Mouse (Mus musculus) adrenal gland, postnatal 36 days (tissue): Measurements from ENCODE around the gene Sept11. TPM values are rescaled to one million over a fixed set of nuclear protein-coding genes. Genes with fewer than 3 reads are reported as not detected.

Source experiments
- DNase-seq, 2 experiments: peaks; one replicate each; pipeline ENCODE4 v3.0.0; 2021; ENCODE audit warnings: mixed read lengths in 1 of 2
- total RNA-seq, 2 experiments: library from RNA; stranded (reverse); gene quantifications; 2 replicates each; pipeline ENCODE4 v1.2.3; 2021

The Sept11 gene
- total RNA-seq, 2 experiments from 2014 or later: 37.0 to 46.9 TPM

DNA sequence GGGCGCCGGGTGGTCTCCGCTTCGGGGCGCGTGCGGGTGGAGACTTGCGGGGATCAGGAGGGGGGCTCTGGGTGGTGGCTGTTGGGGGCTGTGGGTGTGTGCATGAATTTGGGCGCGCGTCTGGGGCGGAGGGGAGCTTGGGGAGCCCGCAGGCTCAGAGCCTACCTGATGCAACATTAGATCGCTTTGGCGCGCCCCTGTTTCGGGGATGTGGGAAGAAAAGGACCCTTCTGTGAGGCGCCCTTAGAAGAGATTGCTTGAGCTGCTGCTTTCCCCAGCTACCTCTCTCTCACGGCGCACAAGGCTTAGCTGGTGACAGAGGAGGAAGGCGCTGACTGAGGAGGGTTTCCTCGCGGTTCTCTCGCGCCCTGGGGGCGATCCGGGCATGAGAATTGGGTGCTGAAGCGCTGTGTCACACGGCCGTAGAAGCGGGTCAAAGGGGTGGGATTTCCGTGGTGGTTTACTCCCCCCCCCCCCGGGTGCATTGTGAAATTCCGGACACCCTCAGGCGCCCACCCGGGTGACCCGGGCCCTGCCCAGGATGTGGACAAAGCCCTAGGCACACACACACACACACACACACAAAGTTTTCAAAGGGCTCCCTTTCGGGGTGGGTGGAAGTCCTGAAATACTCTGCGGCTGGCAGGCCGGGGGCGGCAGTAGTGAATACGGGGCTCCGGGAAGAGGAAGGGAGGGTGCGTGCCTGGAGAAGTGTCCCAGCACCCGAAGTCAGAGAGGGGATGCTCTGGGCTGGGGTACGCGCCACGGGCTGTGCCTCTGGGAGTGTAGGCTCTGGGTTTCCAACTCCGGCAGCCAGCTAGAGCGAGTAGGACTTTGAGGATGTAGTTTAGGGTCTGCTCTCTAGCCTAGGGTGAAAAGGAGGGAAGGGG lies 646 bp downstream of the Sept11 start:
- DNase-seq: peak; percentile 46 to 48

DNA sequence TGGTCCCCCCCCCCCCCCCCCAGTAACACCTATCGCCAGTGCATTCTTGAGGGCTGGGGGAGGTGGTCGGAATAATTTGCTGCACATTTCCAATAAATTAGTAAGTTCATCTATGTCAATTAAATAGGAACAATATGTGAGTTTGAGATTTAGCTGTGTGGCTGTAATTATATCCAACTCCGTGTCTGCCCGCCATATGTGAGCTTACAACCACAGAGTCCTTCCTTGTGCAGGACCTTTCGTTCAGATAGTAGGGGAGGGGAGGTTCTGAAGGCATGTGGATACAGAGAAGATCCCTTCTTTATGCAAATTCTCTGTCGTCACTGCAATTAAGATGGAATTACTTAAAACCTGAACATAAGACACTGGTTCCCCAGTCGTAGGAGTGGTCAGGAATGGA lies 2.1 kb downstream of the Sept11 start:
- DNase-seq: no peak

DNA sequence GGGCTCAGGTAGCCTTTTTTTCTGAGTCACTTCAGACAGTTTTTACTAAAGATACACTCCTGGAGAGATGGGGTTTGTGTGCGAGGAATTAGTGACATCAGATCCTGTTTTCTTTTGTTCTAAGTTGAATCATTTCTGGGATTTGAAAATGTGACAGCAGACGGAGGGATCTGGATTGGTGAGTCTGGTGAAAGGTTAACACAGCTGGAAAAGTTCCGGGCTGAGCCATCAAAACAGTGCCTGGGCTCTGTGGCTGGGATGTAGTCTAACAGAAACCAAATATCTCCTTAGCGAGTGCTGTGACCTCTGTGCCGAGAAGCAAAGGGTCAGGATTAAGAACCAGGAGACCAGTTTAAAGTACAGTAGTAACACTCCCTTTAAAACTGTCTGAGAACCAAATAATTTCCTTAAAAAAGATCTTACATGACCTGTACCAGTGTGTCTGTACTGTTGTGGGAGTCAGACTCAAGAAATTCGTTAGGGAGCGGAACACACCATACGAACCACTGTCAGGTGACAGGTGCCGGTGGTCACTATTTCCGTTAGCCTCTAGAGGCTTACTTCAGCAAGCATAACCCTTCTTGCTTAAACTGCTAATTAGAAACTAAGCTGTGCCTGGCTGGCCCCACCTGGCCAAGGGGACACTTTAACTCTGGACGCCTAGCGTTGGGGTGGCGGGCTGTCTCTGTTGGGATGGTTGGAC lies 4.1 kb downstream of the Sept11 start:
- DNase-seq: no peak

DNA sequence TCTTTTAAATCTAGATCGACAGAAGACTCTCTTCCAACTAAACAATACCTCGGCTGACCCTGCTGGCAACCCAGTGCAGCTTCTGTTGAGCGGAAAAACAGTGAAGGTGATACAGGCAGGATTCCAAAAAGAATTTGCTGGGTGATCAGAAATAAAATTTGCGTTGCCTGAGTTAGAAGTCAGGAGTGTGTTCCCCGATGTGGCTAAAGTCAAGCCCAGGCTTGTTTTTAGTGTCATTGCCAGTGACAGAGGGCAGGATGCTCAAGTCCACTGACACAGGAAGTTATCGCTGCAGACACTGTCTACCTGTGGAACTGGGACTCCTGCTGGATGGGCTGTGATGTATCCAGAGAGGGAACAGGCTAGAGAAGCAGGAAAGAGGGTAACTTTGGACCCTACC lies 5.0 kb downstream of the Sept11 start:
- no peak for DNase-seq

DNA sequence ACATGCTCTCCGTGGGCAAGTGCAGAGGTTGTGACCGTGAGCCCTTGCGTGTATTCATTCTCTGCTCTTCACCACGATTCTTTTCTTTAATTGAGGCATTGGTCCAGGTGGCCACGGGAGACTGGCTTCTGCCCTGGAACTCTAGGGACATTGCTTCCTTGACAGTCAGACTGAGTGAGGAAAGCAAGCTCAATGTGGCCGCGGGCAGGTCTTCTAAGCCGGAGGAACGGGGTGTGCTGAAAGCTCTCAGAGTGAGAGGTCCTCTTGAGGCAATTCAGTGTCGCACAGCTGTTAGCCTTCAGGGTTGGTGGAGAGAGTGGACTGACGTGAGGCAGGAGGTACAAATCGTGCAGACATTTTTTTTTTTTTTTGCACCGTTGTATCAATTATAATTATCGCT lies 5.6 kb downstream of the Sept11 start:
- DNase-seq: no peak

DNA sequence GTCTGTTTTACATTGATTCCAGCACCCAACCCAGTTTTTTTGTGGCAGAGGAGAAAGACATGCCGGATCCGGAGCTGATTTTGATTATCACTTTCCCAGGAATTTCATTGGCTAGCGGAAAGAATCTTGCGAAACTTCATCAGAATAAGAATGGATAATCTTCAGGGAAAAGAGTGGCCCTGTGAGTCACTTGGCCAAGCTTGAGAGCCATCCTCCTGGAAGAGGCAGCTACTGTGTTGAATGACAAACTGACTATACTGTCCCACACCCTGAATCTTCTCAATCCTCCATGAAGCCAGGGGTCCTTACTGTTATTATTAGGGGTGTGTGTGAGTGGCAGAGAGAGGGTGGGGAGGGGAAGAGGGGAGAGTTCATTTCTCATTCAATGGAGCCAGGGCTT lies 7.7 kb downstream of the Sept11 start:
- DNase-seq: no peak

DNA sequence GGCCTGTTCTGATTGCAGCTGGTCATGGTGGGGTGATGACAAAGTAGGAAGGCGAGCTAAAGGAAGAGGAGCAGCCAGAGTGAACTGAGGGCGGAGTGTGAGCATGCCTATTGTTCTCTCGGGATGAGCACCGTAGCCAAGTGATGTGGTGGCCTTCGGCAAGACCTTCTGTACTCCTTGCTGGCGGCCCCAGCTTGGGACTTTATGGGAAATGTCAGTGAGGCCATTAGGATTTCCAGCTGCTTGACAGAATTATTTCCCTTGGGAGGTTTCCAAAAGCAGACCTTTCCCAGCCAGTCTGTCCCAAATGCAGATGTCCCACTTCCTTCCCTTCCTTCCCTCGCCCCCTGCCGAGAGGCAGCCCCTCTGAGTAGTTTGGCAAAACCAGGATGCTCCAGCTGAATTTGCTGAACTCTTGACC lies 8.1 kb downstream of the Sept11 start:
- DNase-seq: peak; percentile 42 to 47

DNA sequence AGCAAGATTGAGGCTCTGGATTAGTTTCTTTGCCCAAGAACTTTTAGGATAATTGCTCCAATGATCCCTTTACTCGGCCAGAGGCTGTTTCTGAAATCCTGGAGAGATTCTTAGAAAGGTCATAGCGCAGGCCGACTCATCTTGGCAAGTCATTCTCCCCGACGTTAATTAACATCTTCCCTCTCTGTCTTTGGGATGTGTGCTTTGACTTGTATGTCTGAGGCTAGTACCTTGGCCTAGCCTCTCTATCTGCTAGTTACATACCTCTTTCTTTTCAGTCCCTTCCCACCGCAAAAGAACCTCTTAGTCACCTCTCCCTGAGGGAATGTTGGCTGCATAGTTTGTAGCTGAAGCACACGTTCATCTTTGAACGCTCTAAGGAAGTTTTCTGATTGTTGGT lies 10.4 kb downstream of the Sept11 start:
- DNase-seq: no peak

DNA sequence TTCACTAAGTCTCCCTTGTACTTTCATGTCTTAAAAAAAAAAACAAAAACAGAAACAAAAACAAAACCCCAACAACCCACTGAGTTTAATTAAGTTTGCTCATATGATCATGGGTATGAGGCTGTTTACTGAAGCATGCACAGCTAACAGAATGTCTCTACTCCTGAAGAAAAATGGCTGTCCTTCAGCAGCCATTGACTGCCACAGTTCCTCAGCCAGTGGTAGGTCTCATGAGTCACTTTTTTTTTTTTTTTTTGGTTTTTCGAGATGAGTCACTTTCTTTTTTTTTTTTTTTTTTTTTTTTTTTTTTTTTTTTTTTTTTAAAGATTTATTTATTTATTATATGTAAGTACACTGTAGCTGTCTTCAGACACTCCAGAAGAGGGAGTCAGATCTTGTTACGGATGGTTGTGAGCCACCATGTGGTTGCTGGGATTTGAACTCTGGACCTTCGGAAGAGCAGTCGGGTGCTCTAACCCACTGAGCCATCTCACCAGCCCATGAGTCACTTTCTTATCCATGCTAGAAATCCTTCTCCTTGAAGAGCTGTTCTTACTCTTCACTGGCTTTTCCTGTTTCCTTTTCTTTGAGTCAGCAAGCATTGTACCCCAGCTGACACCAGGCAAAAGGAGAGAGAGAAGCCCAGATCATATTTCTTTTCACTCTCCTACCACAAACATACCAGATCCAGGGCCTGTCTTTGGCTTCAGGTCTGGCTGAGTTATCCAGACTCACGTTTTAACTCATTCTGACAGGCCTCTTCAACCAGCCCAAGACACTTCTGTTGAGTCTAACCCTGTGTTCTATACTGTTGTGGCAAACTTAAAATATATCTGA lies 12.0 kb downstream of the Sept11 start:
- DNase-seq: no peak

DNA sequence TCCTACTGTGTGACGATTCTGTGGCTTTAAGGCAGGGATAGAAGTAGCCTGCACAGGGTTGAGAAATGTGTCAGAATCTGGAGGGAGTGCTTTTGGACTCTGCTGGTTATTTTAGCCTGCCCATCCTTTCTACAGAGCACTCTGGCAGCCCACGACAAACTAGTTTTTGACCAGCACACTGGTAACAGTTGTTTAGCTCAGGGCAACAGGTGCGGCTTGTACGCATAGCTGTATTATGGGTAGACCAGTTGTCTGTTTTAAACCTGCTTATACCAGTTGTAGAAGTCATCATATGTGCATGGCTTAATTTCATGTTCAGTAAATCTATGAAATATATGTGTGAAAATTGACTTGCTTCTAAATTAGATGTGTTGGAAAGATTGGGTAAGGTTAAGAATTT lies 12.8 kb downstream of the Sept11 start:
- DNase-seq: no peak

DNA sequence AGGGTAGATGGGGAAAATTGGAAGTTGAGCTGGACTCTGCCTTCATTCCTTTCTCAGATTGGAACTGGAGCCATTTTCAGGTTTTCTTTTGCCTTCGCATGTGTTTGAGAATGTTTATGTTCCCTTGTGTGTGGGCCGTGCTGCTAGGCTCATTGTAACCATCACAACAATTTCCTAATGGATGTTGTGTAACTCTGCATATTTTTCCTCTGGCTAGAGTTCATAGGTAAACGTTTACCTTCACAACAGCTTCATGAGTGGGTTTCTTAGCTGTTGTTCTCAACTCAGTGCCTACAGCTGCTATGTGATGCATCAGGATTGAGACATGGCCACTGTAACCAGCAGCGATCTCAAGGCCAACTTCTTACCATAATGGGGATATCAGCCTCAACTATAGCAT lies 15.5 kb downstream of the Sept11 start:
- DNase-seq: no peak

DNA sequence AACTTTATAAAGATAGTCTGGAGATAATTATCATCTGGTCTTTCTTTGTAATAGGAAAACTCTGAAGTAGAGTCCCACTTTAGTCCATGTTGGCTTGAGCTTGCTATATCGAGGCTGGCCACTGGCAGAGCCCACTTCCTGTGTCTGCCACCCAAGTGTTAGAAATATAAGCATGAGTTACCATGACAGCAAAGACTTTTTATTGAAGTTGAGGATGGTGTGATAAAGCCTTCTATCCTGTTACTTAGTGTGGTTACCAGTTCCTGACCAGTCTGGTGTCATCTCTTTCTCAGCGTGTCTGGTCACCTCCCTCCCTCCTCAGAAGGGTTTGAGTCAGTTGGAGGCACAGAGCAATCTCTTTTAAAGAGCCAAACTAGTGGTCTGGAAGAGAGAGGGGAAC lies 16.3 kb downstream of the Sept11 start:
- no peak for DNase-seq

DNA sequence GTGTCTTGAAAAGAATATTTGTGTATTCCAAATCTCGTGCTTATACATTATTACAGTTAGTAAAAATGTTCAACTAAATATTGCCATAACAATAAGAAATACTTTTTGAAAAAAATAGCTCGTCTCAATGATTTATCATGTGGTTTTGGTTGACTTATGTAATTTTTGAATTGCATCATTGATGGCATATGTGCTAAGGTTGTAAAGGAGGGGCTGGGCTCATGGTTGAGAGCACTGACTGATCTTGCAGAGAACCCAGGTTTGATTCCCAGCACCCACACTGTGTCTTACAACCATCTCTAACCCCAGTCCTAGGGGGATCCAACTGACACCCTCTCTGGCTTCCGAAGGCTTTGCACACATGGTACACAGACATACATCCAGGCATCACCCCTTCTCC lies 19.1 kb downstream of the Sept11 start:
- no peak for DNase-seq

DNA sequence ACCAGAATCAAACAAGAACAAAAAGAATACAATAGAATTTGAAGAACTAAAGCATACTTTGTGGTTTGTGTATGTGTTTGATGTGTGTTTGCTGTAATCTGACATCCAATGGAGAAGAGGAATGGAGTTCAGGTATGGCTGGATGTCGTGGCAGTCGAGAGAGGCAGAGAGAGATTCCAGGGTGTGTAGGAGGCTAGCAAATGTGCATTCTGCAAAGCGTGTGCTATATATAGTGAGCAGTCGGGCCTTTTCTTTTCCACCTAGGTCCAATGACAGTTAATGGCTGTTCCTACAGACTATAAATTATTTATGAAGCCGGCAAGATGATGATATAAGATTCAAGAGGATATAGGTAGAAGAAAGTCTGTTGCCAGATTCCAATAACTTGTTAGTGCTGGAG lies 20.3 kb downstream of the Sept11 start:
- DNase-seq: no peak

DNA sequence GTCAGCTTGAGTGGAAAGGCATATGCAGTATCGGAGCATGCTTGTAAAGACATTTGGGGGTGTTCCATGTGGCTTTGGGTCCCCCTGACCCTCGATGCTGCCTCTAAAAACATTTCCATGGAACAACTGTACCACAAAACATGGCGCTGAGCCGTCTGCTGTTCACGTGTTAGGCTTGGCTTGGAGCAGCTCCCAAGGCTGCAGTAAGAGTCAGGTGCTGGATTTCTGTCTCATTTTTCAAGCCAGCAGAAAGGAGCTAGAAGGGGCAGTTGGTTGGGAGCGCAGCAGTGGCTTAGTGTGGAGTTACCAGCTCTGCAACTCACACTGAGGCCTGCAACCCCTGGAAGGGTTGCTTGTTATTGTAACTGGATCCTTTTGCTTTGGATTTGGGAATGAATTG lies 21.3 kb downstream of the Sept11 start:
- DNase-seq: no peak

DNA sequence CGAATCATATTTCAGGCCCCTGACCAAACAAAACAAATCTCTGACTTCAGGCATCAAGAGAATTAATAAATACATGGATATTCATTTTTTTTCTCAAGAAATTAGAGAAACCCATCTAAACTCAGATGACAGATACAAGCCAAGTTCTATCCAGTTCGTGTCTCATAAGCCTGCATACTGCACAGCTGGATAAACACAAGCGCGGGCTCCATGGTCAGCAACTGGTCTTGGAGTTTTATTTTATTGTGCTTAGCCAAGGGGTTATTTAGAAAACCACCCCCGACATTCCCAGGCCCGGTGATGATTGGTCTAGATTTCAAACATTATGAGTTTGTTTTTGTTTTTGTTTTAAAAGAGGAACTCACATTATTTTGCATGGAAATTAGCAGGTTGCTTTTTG lies 21.8 kb downstream of the Sept11 start:
- no peak for DNase-seq

DNA sequence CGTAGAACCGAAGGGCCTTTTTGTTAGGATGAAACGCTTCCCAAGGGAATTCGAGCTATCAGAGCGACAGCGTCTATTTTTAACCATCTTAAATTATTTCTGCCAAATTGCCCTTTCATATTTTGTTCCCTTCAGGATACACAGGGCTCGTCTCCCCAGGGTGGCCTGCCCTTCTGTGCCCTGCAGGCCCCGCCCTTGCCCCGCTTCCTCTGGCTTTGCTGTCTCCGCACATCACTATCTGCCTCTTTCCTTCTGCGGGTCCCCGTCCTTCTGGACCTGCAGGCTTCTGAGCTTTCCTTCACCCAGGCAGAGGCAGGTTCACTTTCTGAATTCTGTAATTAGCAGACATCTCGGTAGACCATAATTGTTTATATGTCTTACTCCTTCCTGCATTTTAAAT lies 22.6 kb downstream of the Sept11 start:
- DNase-seq: no peak

DNA sequence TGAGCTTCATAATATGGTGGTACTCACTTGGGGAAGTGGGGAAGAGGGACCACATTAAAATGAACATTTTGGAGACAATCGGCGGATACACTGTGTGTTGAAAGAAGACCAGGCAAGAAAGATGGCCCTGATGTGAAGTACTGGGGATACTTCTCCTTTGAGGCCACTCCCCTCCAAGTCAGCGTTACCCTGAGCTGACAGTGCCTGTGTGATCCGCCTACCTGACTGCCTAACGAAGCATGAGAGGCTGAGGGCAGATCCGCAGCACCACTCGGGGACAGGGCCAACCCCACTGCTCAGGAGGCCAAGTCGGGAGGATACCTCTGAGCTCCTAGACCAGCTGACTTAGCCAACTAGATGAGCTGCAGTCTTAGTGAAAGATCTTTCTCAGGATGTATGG lies 24.4 kb downstream of the Sept11 start:
- DNase-seq: no peak

DNA sequence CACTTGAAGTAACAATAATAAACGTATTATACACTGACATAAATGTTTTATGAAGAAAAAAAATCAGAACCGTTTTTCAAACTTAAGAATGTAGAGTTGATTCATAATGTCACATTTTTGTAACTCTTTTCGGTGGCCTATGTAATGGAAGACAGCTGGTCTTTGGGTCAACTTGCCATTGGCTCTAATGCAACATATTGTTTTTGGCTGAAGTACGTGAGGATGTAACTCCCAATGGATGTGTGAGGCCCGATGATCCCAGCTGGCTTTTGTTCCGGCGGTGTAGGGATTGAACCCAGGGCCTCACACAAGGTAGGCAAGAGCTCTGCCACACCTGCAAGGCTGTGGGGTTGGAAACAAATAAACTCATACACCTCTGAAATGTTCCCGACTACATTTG lies 28.4 kb downstream of the Sept11 start:
- DNase-seq: no peak

DNA sequence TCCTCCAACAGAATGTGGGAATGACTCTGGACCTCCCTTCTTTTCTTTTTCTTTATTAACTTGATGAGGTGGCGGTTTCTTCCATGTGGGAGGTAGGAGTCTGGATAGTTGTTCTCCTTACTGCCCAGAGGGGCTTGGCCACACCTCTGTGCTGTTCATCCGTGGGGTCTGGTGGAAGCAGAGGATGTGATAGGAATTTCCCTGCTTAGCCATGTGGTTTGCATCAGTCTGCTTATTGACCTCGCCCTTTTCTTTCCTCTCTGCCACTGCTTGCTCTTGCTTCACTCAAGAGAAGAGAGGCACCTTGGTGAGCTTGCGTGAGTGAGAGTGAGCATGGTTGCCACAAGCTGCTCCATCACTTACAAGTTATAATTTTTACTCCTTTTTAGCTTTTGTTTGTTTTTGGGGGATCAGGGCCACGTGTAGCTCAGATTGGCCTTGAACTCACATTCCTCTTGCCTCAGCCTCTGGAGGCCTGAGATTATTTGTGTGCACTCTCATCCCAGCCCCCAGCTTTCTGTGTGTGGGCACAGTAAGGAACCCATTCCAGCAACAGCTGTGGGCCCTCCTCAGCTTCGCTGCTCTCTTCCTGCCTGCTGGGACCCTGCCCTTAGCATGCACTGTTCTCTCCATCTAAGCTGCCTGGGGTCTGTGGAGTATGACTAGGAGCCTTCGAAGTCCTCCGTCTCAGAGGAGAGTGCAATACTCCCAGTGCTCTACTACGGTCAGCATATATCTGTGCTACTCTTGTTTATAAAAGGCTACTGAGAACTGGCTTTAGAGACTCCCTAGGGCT lies 31.0 kb downstream of the Sept11 start:
- no peak for DNase-seq

DNA sequence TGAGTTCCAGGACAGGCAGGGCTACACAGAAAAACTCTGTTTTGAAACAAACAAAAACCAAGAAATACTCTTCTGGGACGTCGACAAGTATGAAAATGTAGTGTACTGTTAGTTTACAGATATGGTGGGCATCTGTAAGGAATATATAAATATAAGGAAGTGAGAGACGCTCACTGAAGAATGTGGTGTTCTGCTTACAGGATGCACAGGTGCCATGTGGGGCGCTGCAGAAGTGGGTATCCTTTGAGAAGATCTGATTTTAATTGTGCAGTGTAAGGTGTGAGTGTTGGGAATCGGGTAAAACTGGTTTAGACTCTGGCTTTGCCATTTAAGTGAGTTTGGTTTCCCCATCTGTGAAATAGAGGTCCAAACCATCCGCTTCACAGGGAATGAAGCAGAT lies 32.1 kb downstream of the Sept11 start:
- no peak for DNase-seq
